Mouse (Mus musculus) liver, postnatal 0 days (tissue): ENCODE measurements around the gene Ghdc. TPM values are rescaled to one million over a fixed set of nuclear protein-coding genes. Genes with fewer than 3 reads are reported as not detected.

Experiments used
- ATAC-seq: fragments of 200-750 bp; cut with Nextera tagmentation; 2 replicates; pipeline ENCODE4 v1.8.0; 2017; ENCODE audit warnings: mild to moderate bottlenecking, moderate library complexity
- DNase-seq: peaks from one replicate; pipeline ENCODE4 v3.0.0-alpha.2; 2016
- H3K27ac ChIP-seq: fragments of 300-500 bp; sonication (generic); 2 replicates; pipeline ENCODE4 v1.5.1; 2014; ENCODE audit warnings: antibody characterized with exemption, moderate library complexity, mild to moderate bottlenecking, low read depth
- H3K27me3 ChIP-seq: fragments of 300-500 bp; sonication (generic); 2 replicates; pipeline ENCODE4 v1.6.1; 2014; ENCODE audit warnings: low read length, control low read depth, mixed read lengths; ENCODE audit not compliant: insufficient read depth
- H3K36me3 ChIP-seq: fragments of 300-500 bp; sonication (generic); replicated peaks from 2 replicates; pipeline ENCODE4 v1.6.1; 2014; ENCODE audit warnings: mild to moderate bottlenecking, control low read depth, low read length, moderate library complexity, mixed read lengths; ENCODE audit not compliant: insufficient read depth
- H3K4me1 ChIP-seq: fragments of 300-500 bp; sonication (generic); 2 replicates; pipeline ENCODE4 v1.6.1; 2014; ENCODE audit warnings: antibody characterized with exemption, mild to moderate bottlenecking, control low read depth; ENCODE audit not compliant: insufficient read depth
- H3K4me2 ChIP-seq: fragments of 300-500 bp; sonication (generic); 2 replicates; pipeline ENCODE4 v1.6.1; 2014; ENCODE audit warnings: low read depth, mild to moderate bottlenecking, low read length, moderate library complexity, mixed read lengths
- H3K4me3 ChIP-seq: fragments of 300-500 bp; sonication (generic); 2 replicates; pipeline ENCODE4 v1.5.1; 2014; ENCODE audit warnings: low read depth, low read length
- H3K9ac ChIP-seq: fragments of 300-500 bp; sonication (generic); replicated peaks from 2 replicates; pipeline ENCODE4 v1.6.1; 2014; ENCODE audit warnings: mild to moderate bottlenecking, moderate library complexity
- H3K9me3 ChIP-seq: fragments of 300-500 bp; sonication (generic); 2 replicates; pipeline ENCODE4 v1.6.1; 2016; ENCODE audit warnings: mild to moderate bottlenecking, control low read depth, low read length, mixed read lengths
- CTCF ChIP-seq: sonication (generic); IDR thresholded peaks from 2 replicates; pipeline ENCODE4 v1.5.1; 2016; ENCODE audit warnings: antibody characterized with exemption, low read depth
- EP300 ChIP-seq: IDR thresholded peaks from 2 replicates; pipeline ENCODE4 v1.6.1; 2016; ENCODE audit warnings: antibody characterized with exemption, low read depth, mild to moderate bottlenecking
- WGBS: fragments of 180-500 bp; shearing (Covaris S2); extraction: QIAGEN DNeasy Blood & Tissue Kit; methylation state at CpG from one replicate; pipeline ENCODE4 v1.1.7; 2014; ENCODE audit not compliant: insufficient replicate concordance; 5-methylcytosine and 5-hydroxymethylcytosine counted together
- polyA plus RNA-seq: library from polyadenylated mRNA; unstranded; fragments of >200 nt; fragmentation: Nextera tagmentation; extraction: Ambion mirVana; gene quantifications from 2 replicates; pipeline ENCODE4 v1.2.1, GENCODE M21; 2015

Ghdc gene
- polyA plus RNA-seq, 1 experiment from 2014 or later, result 1.9 TPM

GRCm38 (mm10) chr11:100816801-100817200 is 46.0 kb upstream of the Ghdc start:
- Histone ChIP-seq H3K4me2 (peak overlapping the region; percentile 40), H3K36me3 (no peaks in the 10 kb centered on the region; the same call in 1 of the 2 replicates), H3K27ac (peak overlapping the region; percentile 84), H3K4me3 (no peak overlapping the region), H3K4me1 (peaks cover 53% of the 10 kb centered on the region), H3K27me3 (no peaks in the 10 kb centered on the region), H3K9ac (no peak overlapping the region), H3K9me3 (0 out of 2 replicates have a peak, but pooled peaks cover 2% of the 10 kb centered on the region)
- DNase-seq (peak; percentile 67), ATAC-seq (peak; percentile 56)
- no peak for TF ChIP-seq CTCF
- 0 out of 2 replicates have a peak, but pooled peaks have one; percentile 22 for TF ChIP-seq EP300
- WGBS, result 48% methylated on average over 4 of the region's 4 CpGs

- no peak overlapping the region for H3K4me3 ChIP-seq
- peaks cover 1% of the 10 kb centered on the region for H3K36me3 ChIP-seq
- DNase-seq (no peak), ATAC-seq (peak; percentile 32)
- no peak overlapping the region for H3K9ac ChIP-seq
- peaks cover 3% of the 10 kb centered on the region; the same call in 1 of the 2 replicates for H3K9me3 ChIP-seq
- H3K27ac ChIP-seq, result peak overlapping the region; percentile 84
- no peaks in the 10 kb centered on the region for H3K27me3 ChIP-seq
- WGBS, result 54% methylated on average over 3 of the region's 3 CpGs
- peaks cover 48% of the 10 kb centered on the region for H3K4me1 ChIP-seq
- TF ChIP-seq EP300, result no peak
- TF ChIP-seq CTCF, result no peak
- H3K4me2 ChIP-seq, result peak overlapping the region; percentile 40
These were observed 45.6 kb upstream of the Ghdc start for GRCm38 (mm10) chr11:100816342-100816741.

GRCm38 (mm10) chr11:100814498-100814897 is 43.7 kb upstream of the Ghdc start:
- no peaks in the 10 kb centered on the region for H3K27me3 ChIP-seq
- H3K4me2 ChIP-seq, result peak overlapping the region; percentile 63
- peak overlapping the region; percentile 84 for H3K27ac ChIP-seq
- peaks cover 3% of the 10 kb centered on the region for H3K36me3 ChIP-seq
- WGBS, result 10% methylated on average over 13 of the region's 13 CpGs
- peak; percentile 22 for TF ChIP-seq CTCF
- no peak for TF ChIP-seq EP300
- peaks cover 44% of the 10 kb centered on the region for H3K4me1 ChIP-seq
- peak overlapping the region; percentile 21 for H3K4me3 ChIP-seq
- peak; percentile 65 for ATAC-seq
- DNase-seq, result peak; percentile 88
- H3K9ac ChIP-seq, result 0 out of 2 replicates have a peak overlapping the region, but pooled peaks have one; percentile 36
- H3K9me3 ChIP-seq, result peaks cover 5% of the 10 kb centered on the region; the same call in 1 of the 2 replicates

GRCm38 (mm10) chr11:100811132-100811531 is 40.4 kb upstream of the Ghdc start:
- no peaks in the 10 kb centered on the region for H3K27me3 ChIP-seq
- TF ChIP-seq EP300 (no peak), CTCF (peak; percentile 51)

GRCm38 (mm10) chr11:100810516-100810915 is 39.8 kb upstream of the Ghdc start:
- Histone ChIP-seq H3K4me3 (no peak overlapping the region), H3K36me3 (peaks cover 17% of the 10 kb centered on the region), H3K27me3 (no peaks in the 10 kb centered on the region), H3K27ac (no peak overlapping the region), H3K9ac (no peak overlapping the region), H3K4me2 (no peak overlapping the region), H3K4me1 (peaks cover 11% of the 10 kb centered on the region), H3K9me3 (peaks cover 5% of the 10 kb centered on the region; the same call in 1 of the 2 replicates)
- DNase-seq (no peak), ATAC-seq (no peak)
- 77% methylated on average over 9 of the region's 9 CpGs for WGBS
- TF ChIP-seq EP300 (no peak), CTCF (no peak)

More at GRCm38 (mm10) chr11:100811132-100811531, 40.4 kb upstream of the Ghdc start:
- WGBS, result 88% methylated on average over 2 of the region's 2 CpGs
- Histone ChIP-seq H3K4me3 (no peak overlapping the region), H3K36me3 (peaks cover 14% of the 10 kb centered on the region), H3K9ac (no peak overlapping the region), H3K4me1 (peaks cover 17% of the 10 kb centered on the region), H3K27ac (no peak overlapping the region), H3K9me3 (peaks cover 5% of the 10 kb centered on the region; the same call in 1 of the 2 replicates), H3K4me2 (no peak overlapping the region)
- ATAC-seq, result no peak
- no peak for DNase-seq

GRCm38 (mm10) chr11:100806380-100807305 is 35.9 kb upstream of the Ghdc start:
- Histone ChIP-seq H3K9ac (no peak overlapping the region), H3K9me3 (peaks cover 3% of the 10 kb centered on the region; the same call in 1 of the 2 replicates), H3K4me2 (no peak overlapping the region), H3K36me3 (peaks cover 55% of the 10 kb centered on the region), H3K4me1 (no peaks in the 10 kb centered on the region), H3K4me3 (no peak overlapping the region), H3K27me3 (no peaks in the 10 kb centered on the region), H3K27ac (no peak overlapping the region)
- ATAC-seq (no peak), DNase-seq (no peak)
- TF ChIP-seq CTCF (no peak), EP300 (no peak)
- 81% methylated on average over 20 of the region's 20 CpGs for WGBS
